Mouse (Mus musculus) hindbrain, embryonic 14.5 days (tissue): ENCODE results near the gene Nutf2. TPM values are rescaled to one million over a fixed set of nuclear protein-coding genes. Genes with fewer than 3 reads are reported as not detected.
A peak's percentile ranks its signal among the peaks of the same experiment; 100 is the strongest.

ENCODE experiments used
- ATAC-seq: fragments of 200-750 bp; cut with Nextera tagmentation; 2 replicates; pipeline ENCODE4 v1.8.0; 2017; ENCODE audit warnings: moderate number of reproducible peaks, mild to moderate bottlenecking, moderate TSS enrichment, moderate library complexity; ENCODE audit not compliant: low FRiP score
- DNase-seq: peaks from one replicate; pipeline ENCODE4 v3.0.0-alpha.2; 2015; ENCODE audit warnings: low spot score
- H3K27ac ChIP-seq: fragments of 300-500 bp; sonication (generic); 2 replicates; pipeline ENCODE4 v1.5.1; 2014; ENCODE audit warnings: mild to moderate bottlenecking, moderate library complexity
- H3K27me3 ChIP-seq: fragments of 300-500 bp; sonication (generic); 2 replicates; pipeline ENCODE4 v1.6.1; 2014; ENCODE audit warnings: mild to moderate bottlenecking, low read length, mixed read lengths; ENCODE audit not compliant: control insufficient read depth, insufficient read depth
- H3K36me3 ChIP-seq: fragments of 300-500 bp; sonication (generic); replicated peaks from 2 replicates; pipeline ENCODE4 v1.6.1; 2014; ENCODE audit not compliant: control insufficient read depth, insufficient read depth
- H3K4me1 ChIP-seq: fragments of 300-500 bp; sonication (generic); replicated peaks from 2 replicates; pipeline ENCODE4 v1.6.1; 2014; ENCODE audit warnings: antibody characterized with exemption, low read length, mixed read lengths; ENCODE audit not compliant: control insufficient read depth, insufficient read depth
- H3K4me2 ChIP-seq: fragments of 300-500 bp; sonication (generic); replicated peaks from 2 replicates; pipeline ENCODE4 v1.6.1; 2014; ENCODE audit warnings: mild to moderate bottlenecking, moderate library complexity
- H3K4me3 ChIP-seq: fragments of 300-500 bp; sonication (generic); replicated peaks from 2 replicates; pipeline ENCODE4 v1.5.1; 2014; ENCODE audit warnings: mild to moderate bottlenecking, low read length
- H3K9ac ChIP-seq: fragments of 300-500 bp; sonication (generic); 2 replicates; pipeline ENCODE4 v1.6.1; 2014
- H3K9me3 ChIP-seq: fragments of 300-500 bp; sonication (generic); 2 replicates; pipeline ENCODE4 v1.6.1; 2016; ENCODE audit warnings: low read length; ENCODE audit not compliant: control insufficient read depth
- WGBS: fragments of 180-500 bp; shearing (Covaris S2); extraction: QIAGEN DNeasy Blood & Tissue Kit; methylation state at CpG from one replicate; pipeline ENCODE4 v1.1.7; 2014; 5-methylcytosine and 5-hydroxymethylcytosine counted together
- polyA plus RNA-seq: library from polyadenylated mRNA; unstranded; fragments of >200 nt; fragmentation: Nextera tagmentation; extraction: Ambion mirVana; gene quantifications from 2 replicates; pipeline ENCODE4 v1.2.1, GENCODE M21; 2014

The Nutf2 gene
- 181 TPM in 2 replicates for polyA plus RNA-seq

- H3K36me3 ChIP-seq, result peaks cover 12% of the 10 kb centered on the region; the same call in 1 of the 2 replicates
- WGBS, result under 1% methylated on average over 48 of the region's 59 CpGs
- peak within 1 kb of the TSS; percentile 85 for H3K27ac ChIP-seq
- peak within 1 kb of the TSS; percentile 89 for H3K4me2 ChIP-seq
- peak within 1 kb of the TSS; percentile 90 for H3K9ac ChIP-seq
- peak within 1 kb of the TSS; percentile 80 for H3K4me3 ChIP-seq
- peak; percentile 97 for ATAC-seq
- no peaks in the 10 kb centered on the region for H3K9me3 ChIP-seq
- DNase-seq, result peak; percentile 97
- H3K27me3 ChIP-seq, result no peaks in the 10 kb centered on the region
- peaks cover 40% of the 10 kb centered on the region for H3K4me1 ChIP-seq
Measured at GRCm38 (mm10) chr8:105860143-105860981, at the start of gene Nutf2. Gene Nutf2, plus strand, starts transcription at chr8:105860580.

GRCm38 (mm10) chr8:105811061-105811460, 49.3 kb upstream of the Nutf2 start:
- no peaks in the 10 kb centered on the region for H3K9me3 ChIP-seq
- no peaks in the 10 kb centered on the region for H3K4me1 ChIP-seq
- H3K27ac ChIP-seq, result no peak overlapping the region
- WGBS, result 81% methylated on average over 10 of the region's 10 CpGs
- ATAC-seq, result no peak
- H3K27me3 ChIP-seq, result no peaks in the 10 kb centered on the region
- H3K9ac ChIP-seq, result no peak overlapping the region
- DNase-seq, result no peak
- peaks cover 15% of the 10 kb centered on the region for H3K36me3 ChIP-seq
- no peak overlapping the region for H3K4me2 ChIP-seq
- H3K4me3 ChIP-seq, result no peak overlapping the region

GRCm38 (mm10) chr8:105811543-105811942, 48.8 kb upstream of the Nutf2 start:
- no peaks in the 10 kb centered on the region for H3K9me3 ChIP-seq
- ATAC-seq (no peak), DNase-seq (no peak)
- no peaks in the 10 kb centered on the region for H3K4me1 ChIP-seq
- peaks cover 15% of the 10 kb centered on the region for H3K36me3 ChIP-seq
- H3K9ac ChIP-seq, result no peak overlapping the region
- H3K27me3 ChIP-seq, result no peaks in the 10 kb centered on the region
- 81% methylated on average over 3 of the region's 3 CpGs for WGBS
- H3K4me2 ChIP-seq, result no peak overlapping the region
- H3K27ac ChIP-seq, result no peak overlapping the region
- H3K4me3 ChIP-seq, result no peak overlapping the region

- H3K9me3 ChIP-seq, result no peaks in the 10 kb centered on the region
- no peak overlapping the region for H3K27ac ChIP-seq
- no peaks in the 10 kb centered on the region for H3K4me1 ChIP-seq
- no peak for DNase-seq
- H3K36me3 ChIP-seq, result peaks cover 15% of the 10 kb centered on the region
- 88% methylated on average over 5 of the region's 5 CpGs for WGBS
- no peak for ATAC-seq
- no peak overlapping the region for H3K4me3 ChIP-seq
- no peak overlapping the region for H3K9ac ChIP-seq
- H3K27me3 ChIP-seq, result no peaks in the 10 kb centered on the region
- H3K4me2 ChIP-seq, result no peak overlapping the region
Measured at GRCm38 (mm10) chr8:105812511-105812910, 47.9 kb upstream of the Nutf2 start.

GRCm38 (mm10) chr8:105813241-105813640, 47.1 kb upstream of the Nutf2 start:
- Histone ChIP-seq H3K4me1 (no peaks in the 10 kb centered on the region), H3K9ac (no peak overlapping the region), H3K9me3 (no peaks in the 10 kb centered on the region), H3K4me2 (no peak overlapping the region), H3K4me3 (no peak overlapping the region), H3K27ac (no peak overlapping the region), H3K27me3 (no peaks in the 10 kb centered on the region), H3K36me3 (peaks cover 15% of the 10 kb centered on the region)
- DNase-seq (no peak), ATAC-seq (no peak)
- WGBS, result 98% methylated on average over 6 of the region's 6 CpGs

- no peaks in the 10 kb centered on the region for H3K9me3 ChIP-seq
- no peak overlapping the region for H3K9ac ChIP-seq
- H3K4me3 ChIP-seq, result no peak overlapping the region
- ATAC-seq, result no peak
- 92% methylated on average over 3 of the region's 3 CpGs for WGBS
- H3K4me1 ChIP-seq, result peaks cover 8% of the 10 kb centered on the region; the same call in 1 of the 2 replicates
- no peaks in the 10 kb centered on the region for H3K27me3 ChIP-seq
- H3K36me3 ChIP-seq, result peaks cover 58% of the 10 kb centered on the region
- no peak overlapping the region for H3K27ac ChIP-seq
- no peak for DNase-seq
- H3K4me2 ChIP-seq, result no peak overlapping the region
Measured at GRCm38 (mm10) chr8:105819659-105820058, 40.7 kb upstream of the Nutf2 start.

GRCm38 (mm10) chr8:105820925-105821324, 39.5 kb upstream of the Nutf2 start:
- ATAC-seq (0 out of 2 replicates have a peak, but pooled peaks have one; percentile 34), DNase-seq (no peak)
- Histone ChIP-seq H3K36me3 (peaks cover 67% of the 10 kb centered on the region), H3K27me3 (no peaks in the 10 kb centered on the region), H3K4me1 (peaks cover 18% of the 10 kb centered on the region), H3K9me3 (no peaks in the 10 kb centered on the region), H3K4me2 (no peak overlapping the region), H3K4me3 (no peak overlapping the region), H3K27ac (no peak overlapping the region), H3K9ac (no peak overlapping the region)
- WGBS, result 80% methylated on average over 1 of the region's 1 CpGs

- WGBS, result 78% methylated on average over 4 of the region's 4 CpGs
Measured at GRCm38 (mm10) chr8:105825506-105825905, 34.9 kb upstream of the Nutf2 start.

GRCm38 (mm10) chr8:105826379-105826778, 34.0 kb upstream of the Nutf2 start:
- DNase-seq (no peak), ATAC-seq (no peak)
- peaks cover 40% of the 10 kb centered on the region for H3K36me3 ChIP-seq
- peak overlapping the region; percentile 79 for H3K4me2 ChIP-seq
- H3K4me3 ChIP-seq, result peak overlapping the region; percentile 83
- no peaks in the 10 kb centered on the region for H3K9me3 ChIP-seq
- H3K9ac ChIP-seq, result peak overlapping the region; percentile 84
- H3K27ac ChIP-seq, result no peak overlapping the region; the same call in 1 of the 2 replicates
- H3K27me3 ChIP-seq, result no peaks in the 10 kb centered on the region
- peaks cover 27% of the 10 kb centered on the region for H3K4me1 ChIP-seq
- WGBS, result 13% methylated on average over 4 of the region's 4 CpGs

More at GRCm38 (mm10) chr8:105825506-105825905, 34.9 kb upstream of the Nutf2 start:
- Histone ChIP-seq H3K4me2 (peak overlapping the region; percentile 79), H3K27ac (no peak overlapping the region), H3K4me1 (peaks cover 27% of the 10 kb centered on the region), H3K36me3 (peaks cover 48% of the 10 kb centered on the region), H3K4me3 (peak overlapping the region; percentile 83), H3K9ac (peak overlapping the region; percentile 84), H3K9me3 (no peaks in the 10 kb centered on the region), H3K27me3 (no peaks in the 10 kb centered on the region)
- no peak for ATAC-seq
- no peak for DNase-seq
